Mouse (Mus musculus) lung, adult 18-20 months (tissue): ENCODE measurements around the gene Wdfy4.

Experiments used
- DNase-seq, 2 experiments: peaks; one replicate each; pipeline ENCODE4 v3.0.0; 2022; ENCODE audit warnings: mixed read lengths in 2 of 2

The Wdfy4 gene

GRCm38 (mm10) chr14:33189849-33190423 is 4.6 kb upstream of the Wdfy4 start:
- no peak for DNase-seq

- DNase-seq, result no peak
Observed at GRCm38 (mm10) chr14:33189230-33189629, 3.9 kb upstream of the Wdfy4 start.

GRCm38 (mm10) chr14:33187201-33187600 is 1.9 kb upstream of the Wdfy4 start:
- no peak for DNase-seq

GRCm38 (mm10) chr14:33180102-33180501 is 5.2 kb downstream of the Wdfy4 start:
- DNase-seq, result no peak

GRCm38 (mm10) chr14:33175059-33175821 is 10.1 kb downstream of the Wdfy4 start:
- no peak for DNase-seq

GRCm38 (mm10) chr14:33171942-33172341 is 13.4 kb downstream of the Wdfy4 start:
- no peak for DNase-seq

GRCm38 (mm10) chr14:33168750-33169149 is 16.6 kb downstream of the Wdfy4 start:
- no peak for DNase-seq

- no peak for DNase-seq
Observed at GRCm38 (mm10) chr14:33162238-33162637, 23.1 kb downstream of the Wdfy4 start.

GRCm38 (mm10) chr14:33158268-33158667 is 27.0 kb downstream of the Wdfy4 start:
- DNase-seq, result no peak

- no peak for DNase-seq
Observed at GRCm38 (mm10) chr14:33152941-33153340, 32.4 kb downstream of the Wdfy4 start.

- DNase-seq, result no peak
Observed at GRCm38 (mm10) chr14:33146287-33146686, 39.0 kb downstream of the Wdfy4 start.

GRCm38 (mm10) chr14:33136843-33137242 is 48.5 kb downstream of the Wdfy4 start:
- DNase-seq, result no peak

- no peak for DNase-seq
Observed at GRCm38 (mm10) chr14:33135170-33135569, 50.1 kb downstream of the Wdfy4 start.

- DNase-seq, result no peak
Observed at GRCm38 (mm10) chr14:33131044-33131758, 54.1 kb downstream of the Wdfy4 start.

- no peak for DNase-seq
Observed at GRCm38 (mm10) chr14:33116590-33116989, 68.7 kb downstream of the Wdfy4 start.

GRCm38 (mm10) chr14:33104809-33105208 is 80.5 kb downstream of the Wdfy4 start:
- no peak for DNase-seq

- no peak for DNase-seq
Observed at GRCm38 (mm10) chr14:33101609-33102008, 83.7 kb downstream of the Wdfy4 start.

- DNase-seq, result no peak
Observed at GRCm38 (mm10) chr14:33099926-33100325, 85.4 kb downstream of the Wdfy4 start.

GRCm38 (mm10) chr14:33099111-33099510 is 86.2 kb downstream of the Wdfy4 start:
- DNase-seq, result no peak

GRCm38 (mm10) chr14:33096462-33096861 is 88.8 kb downstream of the Wdfy4 start:
- DNase-seq, result no peak

- DNase-seq, result no peak
Observed at GRCm38 (mm10) chr14:33083326-33083725, 102.0 kb downstream of the Wdfy4 start.

- DNase-seq, result no peak
Observed at GRCm38 (mm10) chr14:33082301-33082700, 103.0 kb downstream of the Wdfy4 start.

GRCm38 (mm10) chr14:33081370-33081860 is 103.9 kb downstream of the Wdfy4 start:
- DNase-seq, result no peak

GRCm38 (mm10) chr14:33078596-33078995 is 106.7 kb downstream of the Wdfy4 start:
- DNase-seq, result no peak
